Mouse (Mus musculus) cerebellum, adult 8-10 months (tissue): ENCODE data around the gene Pcsk4.
A peak's percentile ranks its signal among the peaks of the same experiment; 100 is the strongest.
"Not testable (repeated sequence)": the region's sequence is repeated elsewhere in the genome, so short reads cannot be mapped to it uniquely, and the experiment has no call there.

ENCODE experiments used
- DNase-seq: peaks from one replicate; pipeline ENCODE4 v3.0.0; 2022

Gene Pcsk4

DNA sequence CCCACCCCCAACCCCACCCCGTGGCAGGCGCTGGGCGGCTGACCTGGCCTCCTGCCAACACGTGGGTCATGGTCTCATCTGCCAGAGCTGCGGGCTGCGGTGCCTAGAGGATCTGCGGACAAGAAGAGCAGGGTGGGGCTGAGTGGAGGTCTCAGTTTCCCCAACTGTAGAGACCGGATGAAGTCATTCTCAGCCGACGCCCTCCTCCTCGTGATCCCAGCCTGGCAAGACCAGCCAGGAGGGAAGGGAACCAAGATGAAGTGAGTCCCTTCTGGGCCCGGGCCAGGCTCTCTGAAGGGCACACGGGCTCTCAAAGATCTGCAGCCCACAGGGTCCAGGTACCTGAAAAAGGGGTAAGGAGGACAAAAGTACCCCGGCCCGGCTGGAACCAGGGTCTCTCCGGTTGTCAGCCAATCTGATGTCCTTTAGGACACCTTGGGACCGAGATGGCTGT lies 18.2 kb upstream of the Pcsk4 start:
- DNase-seq = no peak

DNA sequence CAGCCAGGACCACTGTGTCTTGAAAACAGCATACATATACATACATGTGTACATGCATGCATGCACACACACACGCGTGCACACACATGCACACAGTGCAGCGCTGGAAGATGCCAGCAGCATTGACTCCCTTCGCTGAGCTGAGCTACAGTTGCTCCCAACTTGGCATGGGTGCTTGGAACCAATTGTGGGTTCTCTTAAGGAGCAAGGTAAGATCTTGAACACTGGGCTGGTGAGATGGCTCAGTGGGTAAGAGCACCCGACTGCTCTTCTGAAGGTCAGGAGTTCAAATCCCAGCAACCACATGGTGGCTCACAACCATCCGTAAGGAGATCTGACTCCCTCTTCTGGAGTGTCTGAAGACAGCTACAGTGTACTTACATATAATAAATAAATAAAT lies 16.6 kb upstream of the Pcsk4 start:
- DNase-seq = not testable (repeated sequence)

DNA sequence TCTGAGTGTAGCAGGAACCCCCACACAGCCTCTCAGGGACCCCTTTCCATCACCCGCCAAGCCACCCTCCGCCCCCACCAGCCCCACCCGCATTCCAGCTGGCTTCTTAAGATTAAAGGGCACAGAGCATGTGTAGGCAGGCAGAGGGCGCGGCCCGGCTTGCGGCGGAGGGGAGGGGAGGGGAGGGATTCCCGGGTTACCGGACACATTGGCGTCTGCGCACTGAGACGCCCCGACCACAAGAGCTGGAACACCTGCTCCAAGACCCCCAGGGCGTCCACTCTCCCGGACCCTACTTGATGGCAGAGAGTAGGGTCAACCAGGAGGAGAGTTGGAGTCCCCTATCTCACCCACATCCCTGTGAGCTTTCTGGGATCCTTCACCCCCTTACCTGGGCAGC lies 15.8 kb upstream of the Pcsk4 start:
- DNase-seq = no peak

DNA sequence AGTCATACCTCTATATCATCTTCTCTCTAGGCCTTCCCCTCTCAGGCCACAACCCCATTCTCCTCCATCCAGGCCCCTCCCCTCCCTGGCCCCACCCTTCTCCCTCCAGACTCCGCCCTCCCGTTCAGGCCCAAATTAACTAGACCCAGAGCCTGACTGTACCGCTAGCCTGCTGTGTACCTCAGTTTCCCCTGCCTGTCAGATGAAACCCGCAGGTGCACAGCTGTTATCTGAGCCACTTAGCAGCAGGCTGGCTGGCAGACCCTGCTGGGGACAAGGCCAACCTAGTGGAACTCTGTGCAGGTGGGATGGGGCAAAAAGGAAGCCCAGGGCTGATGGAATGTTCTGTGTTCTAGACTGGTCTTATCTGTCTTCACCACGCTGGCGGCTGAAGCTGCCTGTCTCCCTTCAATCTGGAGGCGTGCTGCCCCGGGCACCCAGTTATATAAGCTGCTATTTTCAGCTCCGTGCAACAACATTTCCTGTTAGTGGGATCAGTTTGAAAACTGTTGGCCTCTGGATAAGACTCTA lies 14.9 kb upstream of the Pcsk4 start:
- DNase-seq = no peak

DNA sequence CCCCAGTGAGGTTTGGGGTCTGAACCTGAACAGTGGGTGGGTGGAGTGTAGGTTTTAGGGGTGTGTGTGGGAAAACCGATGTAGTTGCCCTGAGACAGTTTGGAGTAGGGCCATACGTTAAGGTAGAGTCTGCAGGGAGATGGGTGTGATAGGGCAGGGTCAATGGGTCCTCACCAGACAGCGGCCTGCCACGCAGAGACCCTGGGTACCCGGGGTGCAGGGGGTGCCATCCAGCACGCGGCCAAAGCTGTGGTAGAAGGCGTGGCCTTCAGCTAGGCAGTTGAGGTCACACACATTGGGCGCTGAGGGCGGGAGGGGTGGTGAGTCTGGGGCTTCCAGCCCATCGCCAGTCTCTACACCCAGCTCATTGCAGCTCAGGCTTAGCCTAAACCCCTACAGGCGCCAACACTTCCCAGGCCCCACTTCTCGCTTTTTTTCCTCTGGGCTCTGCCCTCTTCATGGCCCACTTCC lies 14.2 kb upstream of the Pcsk4 start:
- no peak for DNase-seq

DNA sequence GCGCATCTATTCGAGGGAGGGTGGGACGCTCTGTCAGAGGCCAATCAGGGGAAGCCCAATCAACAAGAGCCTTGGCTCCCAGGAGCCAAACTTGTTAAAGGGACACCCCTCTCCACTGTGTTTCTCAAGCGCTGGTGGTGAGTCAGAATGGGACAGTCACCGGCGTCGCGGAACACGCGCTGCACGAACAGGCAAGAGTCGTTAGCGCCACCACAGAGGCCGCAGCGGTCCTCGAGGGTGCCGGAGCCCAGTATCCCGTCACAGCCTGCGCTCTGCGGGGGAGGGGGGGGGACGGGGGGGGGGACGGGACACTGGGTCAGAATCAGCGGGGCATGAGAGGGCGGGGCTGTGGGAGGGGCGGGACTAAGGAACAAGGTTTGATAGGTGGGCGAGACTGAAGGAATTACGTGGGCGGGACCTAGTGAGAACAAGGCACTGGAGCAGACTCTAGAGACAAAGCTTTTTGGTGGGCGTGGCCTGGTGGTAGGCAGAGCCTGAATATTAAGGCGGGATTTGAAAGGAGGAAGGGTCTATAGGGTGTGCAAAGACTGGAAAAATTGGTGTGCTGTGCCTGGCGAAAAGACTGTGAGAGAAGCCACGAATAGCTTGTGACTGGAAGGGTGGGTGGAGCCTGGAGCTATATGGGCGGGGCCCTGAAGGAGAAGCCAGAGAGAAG lies 13.6 kb upstream of the Pcsk4 start:
- no peak for DNase-seq

DNA sequence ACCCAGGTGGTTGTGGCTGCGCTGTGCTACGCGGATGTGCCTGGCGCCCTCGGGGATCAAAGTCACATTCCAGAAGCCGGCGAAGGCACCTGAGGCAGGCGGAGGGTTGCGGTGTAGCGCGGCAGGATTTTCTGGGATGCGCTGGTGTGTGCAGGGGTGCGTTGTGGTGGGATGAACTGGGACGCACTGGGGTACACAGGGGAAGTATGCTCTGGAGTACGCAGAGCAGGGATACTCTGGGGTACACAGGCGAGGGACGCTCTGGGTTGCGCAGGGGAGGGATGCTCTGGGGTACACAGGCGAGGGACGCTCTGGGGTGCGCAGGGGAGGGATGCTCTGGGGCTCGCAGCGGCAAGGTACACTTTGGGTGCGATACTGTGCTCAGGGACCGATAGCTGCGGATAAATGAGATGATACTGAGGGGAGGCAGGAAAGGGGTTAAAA lies 13.0 kb upstream of the Pcsk4 start:
- no peak for DNase-seq

- DNase-seq = no peak
Measured at GRCm38 (mm10) chr10:80341491-80342304, 12.4 kb upstream of the Pcsk4 start.

GRCm38 (mm10) chr10:80341026-80341425 lies 11.7 kb upstream of the Pcsk4 start:
- no peak for DNase-seq

- DNase-seq = peak; percentile 87
Measured at GRCm38 (mm10) chr10:80339941-80340750, 10.8 kb upstream of the Pcsk4 start.

- no peak for DNase-seq
Measured at GRCm38 (mm10) chr10:80336263-80336662, 7.0 kb upstream of the Pcsk4 start.

- no peak for DNase-seq
Measured at GRCm38 (mm10) chr10:80332525-80332989, 3.3 kb upstream of the Pcsk4 start.

- peak; percentile 61 for DNase-seq
Measured at GRCm38 (mm10) chr10:80331636-80332524, 2.6 kb upstream of the Pcsk4 start.

GRCm38 (mm10) chr10:80330888-80331287 lies 1.6 kb upstream of the Pcsk4 start:
- DNase-seq = no peak

DNA sequence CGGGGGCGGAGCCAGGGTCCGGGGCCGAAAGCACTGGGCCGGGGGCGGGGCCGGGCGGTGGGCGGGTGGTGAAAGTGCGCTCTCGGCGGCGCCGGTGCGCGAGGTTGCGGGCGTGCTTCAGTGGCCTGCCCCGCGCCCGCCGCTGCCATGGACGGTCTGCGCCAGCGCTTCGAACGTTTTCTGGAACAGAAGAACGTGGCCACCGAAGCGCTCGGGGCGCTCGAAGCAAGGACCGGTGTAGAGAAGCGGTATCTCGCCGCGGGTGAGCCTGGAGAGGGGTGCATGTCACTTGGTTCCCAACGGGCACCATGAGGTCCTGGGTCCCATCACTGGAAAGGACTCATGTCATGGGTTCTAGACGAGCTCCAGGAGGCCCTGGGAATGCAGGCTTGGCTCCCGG lies 786 bp upstream of the Pcsk4 start:
- no peak for DNase-seq

DNA sequence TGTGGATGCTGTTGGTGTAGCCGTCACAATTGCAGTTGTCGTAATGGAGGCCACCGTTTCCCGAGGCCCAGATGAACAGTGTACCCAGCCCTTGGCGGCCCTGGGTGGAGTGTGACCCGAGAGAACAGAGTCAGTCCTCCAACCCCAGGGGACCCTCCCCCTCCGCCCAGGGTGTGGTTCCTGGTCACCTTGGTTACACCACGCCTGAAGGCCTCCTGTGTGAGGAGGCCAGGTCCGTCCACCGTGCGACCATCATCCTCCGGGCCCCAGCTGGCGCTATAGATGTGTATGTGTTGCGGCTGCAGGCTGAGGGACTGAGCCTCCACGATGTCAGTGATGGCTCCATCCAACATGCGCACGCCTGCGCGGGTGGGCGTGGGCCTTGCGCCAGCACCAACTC lies 4.3 kb downstream of the Pcsk4 start:
- peak; percentile 43 for DNase-seq

GRCm38 (mm10) chr10:80324120-80325037 lies 4.9 kb downstream of the Pcsk4 start:
- peak; percentile 41 for DNase-seq

- peak; percentile 76 for DNase-seq
Measured at GRCm38 (mm10) chr10:80323261-80324119, 5.8 kb downstream of the Pcsk4 start.

DNA sequence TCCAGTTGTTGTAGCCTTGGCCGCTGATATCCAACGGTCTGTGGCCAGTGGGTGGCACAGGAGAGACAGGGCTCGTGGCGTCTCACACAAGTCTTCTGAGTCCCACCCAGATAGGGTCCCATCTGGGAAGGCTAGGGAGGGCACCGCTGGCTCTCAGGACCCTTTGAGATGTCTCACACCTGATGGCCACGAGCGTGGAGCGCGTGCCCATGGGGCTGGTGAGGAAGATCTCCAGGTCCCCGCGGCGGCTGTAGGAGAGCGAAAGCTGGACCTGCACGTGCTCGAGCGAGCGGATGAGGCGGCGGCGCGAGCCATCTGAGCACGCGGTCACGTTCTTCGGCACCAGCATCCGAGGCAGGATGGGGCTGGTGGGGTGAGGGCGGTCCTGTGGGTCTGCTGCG lies 6.5 kb downstream of the Pcsk4 start:
- DNase-seq = peak; percentile 52
